Mouse (Mus musculus): Measurements from ENCODE around the gene Mcm5. TPM values are rescaled to one million over a fixed set of nuclear protein-coding genes. Genes with fewer than 3 reads are reported as not detected.

Gene Mcm5
- polyA plus RNA-seq (2016; fragmentation: Nextera tagmentation; extraction: Ambion mirVana): 250 and 255 TPM in 2 replicates

GRCm38 (mm10) chr8:75109236-75109967 lies at the start of gene Mcm5:
Mcm5 (plus strand) TSS chr8:75109569.
- no peaks in the 10 kb centered on the region for H3K9me3 ChIP-seq
- no peaks in the 10 kb centered on the region for H3K27me3 ChIP-seq
- H3K9ac ChIP-seq (replicated peaks): peak within 1 kb of the TSS; percentile 86
- peaks cover 21% of the 10 kb centered on the region for H3K4me1 ChIP-seq (replicated peaks)
- H3K4me2 ChIP-seq: peak within 1 kb of the TSS; percentile 97
- peak; percentile 96 for ATAC-seq (ENCODE audit: insufficient number of reproducible peaks, insufficient read depth, low FRiP score, low TSS enrichment, low read depth)
- peak within 1 kb of the TSS; percentile 95 for H3K27ac ChIP-seq
- peaks cover 38% of the 10 kb centered on the region for H3K36me3 ChIP-seq
- peak within 1 kb of the TSS; percentile 83 for H3K4me3 ChIP-seq (replicated peaks)
- under 1% methylated on average over 59 of the region's 59 CpGs for WGBS

- Histone ChIP-seq H3K4me3 (replicated peaks) (no peak overlapping the region), H3K9ac (replicated peaks) (no peak overlapping the region), H3K4me1 (replicated peaks) (no peaks in the 10 kb centered on the region), H3K9me3 (no peaks in the 10 kb centered on the region), H3K36me3 (peaks cover 19% of the 10 kb centered on the region), H3K27me3 (no peaks in the 10 kb centered on the region), H3K27ac (no peak overlapping the region), H3K4me2 (no peak overlapping the region)
- WGBS: 76% methylated on average over 6 of the region's 6 CpGs
- no peak for ATAC-seq (ENCODE audit: insufficient number of reproducible peaks, insufficient read depth, low FRiP score, low TSS enrichment, low read depth)
Measured at GRCm38 (mm10) chr8:75060022-75060421, 49.3 kb upstream of the Mcm5 start.

GRCm38 (mm10) chr8:75060815-75061214 lies 48.6 kb upstream of the Mcm5 start:
- WGBS: 83% methylated on average over 2 of the region's 2 CpGs
- peaks cover 27% of the 10 kb centered on the region for H3K36me3 ChIP-seq
- H3K4me1 ChIP-seq (replicated peaks): no peaks in the 10 kb centered on the region
- H3K9ac ChIP-seq (replicated peaks): no peak overlapping the region
- no peak overlapping the region for H3K4me3 ChIP-seq (replicated peaks)
- no peaks in the 10 kb centered on the region for H3K27me3 ChIP-seq
- no peak overlapping the region for H3K27ac ChIP-seq
- no peaks in the 10 kb centered on the region for H3K9me3 ChIP-seq
- ATAC-seq (ENCODE audit: insufficient number of reproducible peaks, insufficient read depth, low FRiP score, low TSS enrichment, low read depth): no peak
- no peak overlapping the region for H3K4me2 ChIP-seq

- no peak overlapping the region for H3K4me2 ChIP-seq
- no peaks in the 10 kb centered on the region for H3K4me1 ChIP-seq (replicated peaks)
- peaks cover 31% of the 10 kb centered on the region for H3K36me3 ChIP-seq
- no peak overlapping the region for H3K27ac ChIP-seq
- H3K9me3 ChIP-seq: no peaks in the 10 kb centered on the region
- no peak for ATAC-seq (ENCODE audit: insufficient number of reproducible peaks, insufficient read depth, low FRiP score, low TSS enrichment, low read depth)
- no peak overlapping the region for H3K4me3 ChIP-seq (replicated peaks)
- 83% methylated on average over 3 of the region's 3 CpGs for WGBS
- H3K9ac ChIP-seq (replicated peaks): no peak overlapping the region
- no peaks in the 10 kb centered on the region for H3K27me3 ChIP-seq
Measured at GRCm38 (mm10) chr8:75063290-75063689, 46.1 kb upstream of the Mcm5 start.

GRCm38 (mm10) chr8:75064790-75065189 lies 44.6 kb upstream of the Mcm5 start:
- no peak overlapping the region for H3K4me2 ChIP-seq
- no peaks in the 10 kb centered on the region for H3K4me1 ChIP-seq (replicated peaks)
- ATAC-seq (ENCODE audit: insufficient number of reproducible peaks, insufficient read depth, low FRiP score, low TSS enrichment, low read depth): no peak
- H3K27me3 ChIP-seq: no peaks in the 10 kb centered on the region
- H3K4me3 ChIP-seq (replicated peaks): no peak overlapping the region
- no peaks in the 10 kb centered on the region for H3K9me3 ChIP-seq
- H3K9ac ChIP-seq (replicated peaks): no peak overlapping the region
- peaks cover 33% of the 10 kb centered on the region for H3K36me3 ChIP-seq
- no peak overlapping the region for H3K27ac ChIP-seq
- 88% methylated on average over 3 of the region's 3 CpGs for WGBS

GRCm38 (mm10) chr8:75067287-75067686 lies 42.1 kb upstream of the Mcm5 start:
- no peaks in the 10 kb centered on the region for H3K27me3 ChIP-seq
- ATAC-seq (ENCODE audit: insufficient number of reproducible peaks, insufficient read depth, low FRiP score, low TSS enrichment, low read depth): no peak
- H3K36me3 ChIP-seq: peaks cover 30% of the 10 kb centered on the region
- H3K9me3 ChIP-seq: no peaks in the 10 kb centered on the region
- 78% methylated on average over 6 of the region's 6 CpGs for WGBS
- no peaks in the 10 kb centered on the region for H3K4me1 ChIP-seq (replicated peaks)
- no peak overlapping the region for H3K27ac ChIP-seq
- H3K4me2 ChIP-seq: no peak overlapping the region
- no peak overlapping the region for H3K4me3 ChIP-seq (replicated peaks)
- no peak overlapping the region for H3K9ac ChIP-seq (replicated peaks)

GRCm38 (mm10) chr8:75070297-75070696 lies 39.1 kb upstream of the Mcm5 start:
- H3K27me3 ChIP-seq: no peaks in the 10 kb centered on the region

GRCm38 (mm10) chr8:75071627-75072346 lies 37.6 kb upstream of the Mcm5 start:
- Histone ChIP-seq H3K4me1 (replicated peaks) (no peaks in the 10 kb centered on the region), H3K27me3 (no peaks in the 10 kb centered on the region), H3K27ac (no peak overlapping the region), H3K4me3 (replicated peaks) (no peak overlapping the region), H3K4me2 (no peak overlapping the region), H3K36me3 (0 out of 2 replicates have a peak, but pooled peaks cover 12% of the 10 kb centered on the region), H3K9me3 (no peaks in the 10 kb centered on the region), H3K9ac (replicated peaks) (no peak overlapping the region)
- WGBS: 29% methylated on average over 4 of the region's 4 CpGs
- peak; percentile 78 for ATAC-seq (ENCODE audit: insufficient number of reproducible peaks, insufficient read depth, low FRiP score, low TSS enrichment, low read depth)

More at GRCm38 (mm10) chr8:75070297-75070696, 39.1 kb upstream of the Mcm5 start:
- ATAC-seq (ENCODE audit: insufficient number of reproducible peaks, insufficient read depth, low FRiP score, low TSS enrichment, low read depth): no peak
- Histone ChIP-seq H3K9me3 (no peaks in the 10 kb centered on the region), H3K36me3 (peaks cover 18% of the 10 kb centered on the region), H3K4me1 (replicated peaks) (no peaks in the 10 kb centered on the region), H3K27ac (no peak overlapping the region), H3K9ac (replicated peaks) (no peak overlapping the region), H3K4me3 (replicated peaks) (no peak overlapping the region), H3K4me2 (no peak overlapping the region)
- WGBS: 88% methylated on average over 1 of the region's 1 CpGs

- Histone ChIP-seq H3K9ac (replicated peaks) (no peak overlapping the region), H3K36me3 (no peaks in the 10 kb centered on the region), H3K4me2 (no peak overlapping the region), H3K4me1 (replicated peaks) (no peaks in the 10 kb centered on the region), H3K27me3 (no peaks in the 10 kb centered on the region), H3K9me3 (no peaks in the 10 kb centered on the region), H3K4me3 (replicated peaks) (no peak overlapping the region), H3K27ac (no peak overlapping the region)
- 88% methylated on average over 1 of the region's 1 CpGs for WGBS
- ATAC-seq (ENCODE audit: insufficient number of reproducible peaks, insufficient read depth, low FRiP score, low TSS enrichment, low read depth): no peak
Measured at GRCm38 (mm10) chr8:75074876-75075275, 34.5 kb upstream of the Mcm5 start.

- no peak for ATAC-seq (ENCODE audit: insufficient number of reproducible peaks, insufficient read depth, low FRiP score, low TSS enrichment, low read depth)
- Histone ChIP-seq H3K4me1 (replicated peaks) (peaks cover under 1% of the 10 kb centered on the region; the same call in 1 of the 2 replicates), H3K27ac (no peak overlapping the region), H3K4me3 (replicated peaks) (no peak overlapping the region), H3K27me3 (no peaks in the 10 kb centered on the region), H3K9me3 (no peaks in the 10 kb centered on the region), H3K4me2 (no peak overlapping the region), H3K36me3 (no peaks in the 10 kb centered on the region), H3K9ac (replicated peaks) (no peak overlapping the region)
- 72% methylated on average over 1 of the region's 1 CpGs for WGBS
Measured at GRCm38 (mm10) chr8:75078215-75078614, 31.2 kb upstream of the Mcm5 start.

- WGBS: 95% methylated on average over 9 of the region's 9 CpGs
- Histone ChIP-seq H3K27ac (no peak overlapping the region), H3K9ac (replicated peaks) (no peak overlapping the region), H3K4me1 (replicated peaks) (peaks cover 6% of the 10 kb centered on the region; the same call in 1 of the 2 replicates), H3K27me3 (no peaks in the 10 kb centered on the region), H3K36me3 (no peaks in the 10 kb centered on the region), H3K9me3 (no peaks in the 10 kb centered on the region), H3K4me3 (replicated peaks) (no peak overlapping the region), H3K4me2 (no peak overlapping the region)
- ATAC-seq (ENCODE audit: insufficient number of reproducible peaks, insufficient read depth, low FRiP score, low TSS enrichment, low read depth): no peak
Measured at GRCm38 (mm10) chr8:75078851-75079250, 30.5 kb upstream of the Mcm5 start.
